Mouse (Mus musculus): Measurements from ENCODE around the gene Pcdh7.

The Pcdh7 gene

GRCm38 (mm10) chr5:57803108-57803507, 85.3 kb downstream of the Pcdh7 start:
- DNase-seq = no peak

GRCm38 (mm10) chr5:57803890-57804289, 86.1 kb downstream of the Pcdh7 start:
- DNase-seq = no peak

GRCm38 (mm10) chr5:57807350-57807749, 89.6 kb downstream of the Pcdh7 start:
- DNase-seq = no peak

- no peak for DNase-seq
Measured at GRCm38 (mm10) chr5:57810641-57811040, 92.9 kb downstream of the Pcdh7 start.

- DNase-seq = no peak
Measured at GRCm38 (mm10) chr5:57815964-57816589, 98.3 kb downstream of the Pcdh7 start.

- no peak for DNase-seq
Measured at GRCm38 (mm10) chr5:57819788-57820187, 102.0 kb downstream of the Pcdh7 start.

- no peak for DNase-seq
Measured at GRCm38 (mm10) chr5:57821099-57821498, 103.3 kb downstream of the Pcdh7 start.

- DNase-seq = no peak
Measured at GRCm38 (mm10) chr5:57828437-57828836, 110.7 kb downstream of the Pcdh7 start.

- DNase-seq = no peak
Measured at GRCm38 (mm10) chr5:57837150-57837549, 119.4 kb downstream of the Pcdh7 start.

- no peak for DNase-seq
Measured at GRCm38 (mm10) chr5:57841357-57842119, 123.8 kb downstream of the Pcdh7 start.

- no peak for DNase-seq
Measured at GRCm38 (mm10) chr5:57847500-57847899, 129.7 kb downstream of the Pcdh7 start.

GRCm38 (mm10) chr5:57850111-57850510, 132.3 kb downstream of the Pcdh7 start:
- DNase-seq = no peak

GRCm38 (mm10) chr5:57857316-57857715, 139.5 kb downstream of the Pcdh7 start:
- DNase-seq = no peak

- DNase-seq = no peak
Measured at GRCm38 (mm10) chr5:57864254-57864653, 146.5 kb downstream of the Pcdh7 start.

GRCm38 (mm10) chr5:57865256-57865655, 147.5 kb downstream of the Pcdh7 start:
- no peak for DNase-seq

GRCm38 (mm10) chr5:57866097-57866496, 148.3 kb downstream of the Pcdh7 start:
- DNase-seq = no peak

- DNase-seq = no peak
Measured at GRCm38 (mm10) chr5:57867906-57868305, 150.1 kb downstream of the Pcdh7 start.

- no peak for DNase-seq
Measured at GRCm38 (mm10) chr5:57868702-57869101, 150.9 kb downstream of the Pcdh7 start.

- no peak for DNase-seq
Measured at GRCm38 (mm10) chr5:57870727-57871126, 153.0 kb downstream of the Pcdh7 start.

- DNase-seq = no peak
Measured at GRCm38 (mm10) chr5:57884982-57885381, 167.2 kb downstream of the Pcdh7 start.

- no peak for DNase-seq
Measured at GRCm38 (mm10) chr5:57899018-57899614, 181.3 kb downstream of the Pcdh7 start.

GRCm38 (mm10) chr5:57907218-57907617, 189.5 kb downstream of the Pcdh7 start:
- DNase-seq = no peak

- DNase-seq = no peak
Measured at GRCm38 (mm10) chr5:57921140-57921539, 203.4 kb downstream of the Pcdh7 start.

- no peak for DNase-seq
Measured at GRCm38 (mm10) chr5:57931331-57931730, 213.6 kb downstream of the Pcdh7 start.
